Mouse (Mus musculus) gastrocnemius, postnatal 36 days (tissue): ENCODE data around the gene Cybrd1. TPM values are rescaled to one million over a fixed set of nuclear protein-coding genes. Genes with fewer than 3 reads are reported as not detected.
A peak's percentile ranks its signal among the peaks of the same experiment; 100 is the strongest.

Source experiments
- DNase-seq, 2 experiments: peaks; one replicate each; pipeline ENCODE4 v3.0.0; 2022
- intact Hi-C: fragments of 180-260 bp; cut with DNase I; formaldehyde crosslinking; loops from one replicate; pipeline ENCODE4 v1.15.1; 2025
- long read RNA-seq, 2 experiments: library from polyadenylated mRNA; stranded (forward); transcript quantifications; one replicate each; pipeline ENCODE4 v2.0.0; 2021
- total RNA-seq, 2 experiments: library from RNA; stranded (reverse); gene quantifications; 2 replicates each; pipeline ENCODE4 v1.2.3; 2021

Cybrd1 gene
- under 1 TPM; 0.35 to 0.46 TPM for total RNA-seq
- long read RNA-seq, experiment 1 = 0 reads
- long read RNA-seq, experiment 2 = 0 reads

GRCm38 (mm10) chr2:71117797-71118708 lies at the start of gene Cybrd1:
TSS of gene Cybrd1 (plus strand) at chr2:71117923.
- DNase-seq = peak; percentile 50 to 53
- intact Hi-C loops = no loop called here

GRCm38 (mm10) chr2:71071601-71072000 lies 46.1 kb upstream of the Cybrd1 start:
- DNase-seq = no peak
- intact Hi-C loops = no loop called here

GRCm38 (mm10) chr2:71073330-71073729 lies 44.4 kb upstream of the Cybrd1 start:
- no peak for DNase-seq
- intact Hi-C loops = no loop called here

GRCm38 (mm10) chr2:71073828-71074227 lies 43.9 kb upstream of the Cybrd1 start:
- intact Hi-C loops = no loop called here

GRCm38 (mm10) chr2:71082416-71082815 lies 35.3 kb upstream of the Cybrd1 start:
- intact Hi-C loops = no loop called here
- no peak for DNase-seq

More at GRCm38 (mm10) chr2:71073828-71074227, 43.9 kb upstream of the Cybrd1 start:
- DNase-seq = no peak

- no peak for DNase-seq
- intact Hi-C loops = no loop called here
Observed at GRCm38 (mm10) chr2:71083454-71084193, 34.1 kb upstream of the Cybrd1 start.

- DNase-seq = no peak
Observed at GRCm38 (mm10) chr2:71089766-71090165, 28.0 kb upstream of the Cybrd1 start.

GRCm38 (mm10) chr2:71090660-71091445 lies 26.9 kb upstream of the Cybrd1 start:
- DNase-seq = no peak

More at GRCm38 (mm10) chr2:71089766-71090165, 28.0 kb upstream of the Cybrd1 start:
- intact Hi-C loops = no loop called here

GRCm38 (mm10) chr2:71096170-71096569 lies 21.6 kb upstream of the Cybrd1 start:
- intact Hi-C loops = no loop called here
- no peak for DNase-seq

More at GRCm38 (mm10) chr2:71090660-71091445, 26.9 kb upstream of the Cybrd1 start:
- intact Hi-C loops = no loop called here

- intact Hi-C loops = no loop called here
- DNase-seq = no peak
Observed at GRCm38 (mm10) chr2:71102621-71103291, 15.0 kb upstream of the Cybrd1 start.

- DNase-seq = no peak
Observed at GRCm38 (mm10) chr2:71103292-71103680, 14.4 kb upstream of the Cybrd1 start.

GRCm38 (mm10) chr2:71104696-71105095 lies 13.0 kb upstream of the Cybrd1 start:
- intact Hi-C loops = no loop called here
- no peak for DNase-seq

More at GRCm38 (mm10) chr2:71103292-71103680, 14.4 kb upstream of the Cybrd1 start:
- intact Hi-C loops = no loop called here

GRCm38 (mm10) chr2:71105469-71106215 lies 12.1 kb upstream of the Cybrd1 start:
- intact Hi-C loops = no loop called here
- no peak for DNase-seq

- intact Hi-C loops = no loop called here
- DNase-seq = no peak
Observed at GRCm38 (mm10) chr2:71107225-71107624, 10.5 kb upstream of the Cybrd1 start.

GRCm38 (mm10) chr2:71108541-71108940 lies 9.2 kb upstream of the Cybrd1 start:
- intact Hi-C loops = no loop called here

GRCm38 (mm10) chr2:71113489-71114171 lies 4.1 kb upstream of the Cybrd1 start:
- no peak for DNase-seq
- intact Hi-C loops = no loop called here

More at GRCm38 (mm10) chr2:71108541-71108940, 9.2 kb upstream of the Cybrd1 start:
- no peak for DNase-seq

- no peak for DNase-seq
- intact Hi-C loops = no loop called here
Observed at GRCm38 (mm10) chr2:71116151-71116550, 1.6 kb upstream of the Cybrd1 start.

- DNase-seq = no peak
- intact Hi-C loops = no loop called here
Observed at GRCm38 (mm10) chr2:71120844-71121243, 3.1 kb downstream of the Cybrd1 start.

- DNase-seq = no peak
- intact Hi-C loops = no loop called here
Observed at GRCm38 (mm10) chr2:71121406-71121805, 3.7 kb downstream of the Cybrd1 start.
